Mouse (Mus musculus) heart, embryonic 10.5 days (tissue): ENCODE data around the gene Ift122. TPM values are rescaled to one million over a fixed set of nuclear protein-coding genes. Genes with fewer than 3 reads are reported as not detected.

Source experiments
- DNase-seq: peaks from one replicate; pipeline ENCODE4 v3.0.0-alpha.2; 2017; ENCODE audit warnings: low spot score
- H3K27ac ChIP-seq: fragments of 300-500 bp; sonication (generic); 2 replicates; pipeline ENCODE4 v1.5.1; 2016; ENCODE audit warnings: mild to moderate bottlenecking
- H3K27me3 ChIP-seq: fragments of 300-500 bp; sonication (generic); 2 replicates; pipeline ENCODE4 v1.6.1; 2016; ENCODE audit warnings: mild to moderate bottlenecking; ENCODE audit not compliant: poor library complexity, insufficient read depth, severe bottlenecking
- H3K36me3 ChIP-seq: fragments of 300-500 bp; sonication (generic); 2 replicates; pipeline ENCODE4 v1.6.1; 2016; ENCODE audit warnings: mild to moderate bottlenecking, moderate library complexity
- H3K4me1 ChIP-seq: fragments of 300-500 bp; sonication (generic); 2 replicates; pipeline ENCODE4 v1.6.1; 2016; ENCODE audit warnings: mild to moderate bottlenecking
- H3K4me3 ChIP-seq: fragments of 300-500 bp; sonication (generic); 2 replicates; pipeline ENCODE4 v1.5.1; 2016; ENCODE audit warnings: mild to moderate bottlenecking, moderate library complexity
- H3K9me3 ChIP-seq: fragments of 300-500 bp; sonication (generic); 2 replicates; pipeline ENCODE4 v1.6.1; 2016; ENCODE audit warnings: mild to moderate bottlenecking, moderate library complexity
- WGBS: fragments of 180-500 bp; shearing (Covaris S2); methylation state at CpG from one replicate; pipeline ENCODE4 v1.1.7; 2016; 5-methylcytosine and 5-hydroxymethylcytosine counted together
- polyA plus RNA-seq: library from polyadenylated mRNA; unstranded; fragments of >200 nt; fragmentation: Nextera tagmentation; extraction: Ambion mirVana; gene quantifications from 2 replicates; pipeline ENCODE4 v1.2.1, GENCODE M21; 2016

The Ift122 gene
- polyA plus RNA-seq, 1 experiment from 2014 or later, result 27.0 TPM

DNA sequence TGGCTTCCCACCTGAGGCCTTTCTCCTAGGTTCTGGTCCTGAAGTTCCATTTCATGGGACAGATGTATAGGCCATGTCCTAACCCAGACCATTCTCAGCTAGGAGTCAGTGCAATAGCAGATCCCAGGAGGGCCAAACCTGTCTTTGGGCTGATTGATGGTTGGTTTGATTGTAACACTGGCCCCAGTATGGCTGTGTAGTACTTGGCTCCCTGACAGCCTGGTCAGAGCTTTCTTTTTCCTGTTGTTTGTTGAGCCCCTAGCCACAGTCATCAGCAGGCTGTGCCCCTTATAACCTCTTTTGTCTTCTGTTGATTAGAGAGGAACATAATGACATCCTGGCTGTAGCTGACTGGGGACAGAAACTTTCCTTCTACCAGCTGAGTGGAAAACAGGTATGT is 30.7 kb downstream of the Ift122 start:
- Histone ChIP-seq H3K4me1 (peaks cover 14% of the 10 kb centered on the region; the same call in 1 of the 2 replicates), H3K27ac (0 out of 2 replicates have a peak overlapping the region, but pooled peaks have one; percentile 6), H3K27me3 (no peaks in the 10 kb centered on the region), H3K36me3 (peaks cover 43% of the 10 kb centered on the region), H3K9me3 (no peaks in the 10 kb centered on the region), H3K4me3 (no peak overlapping the region)
- no peak for DNase-seq

DNA sequence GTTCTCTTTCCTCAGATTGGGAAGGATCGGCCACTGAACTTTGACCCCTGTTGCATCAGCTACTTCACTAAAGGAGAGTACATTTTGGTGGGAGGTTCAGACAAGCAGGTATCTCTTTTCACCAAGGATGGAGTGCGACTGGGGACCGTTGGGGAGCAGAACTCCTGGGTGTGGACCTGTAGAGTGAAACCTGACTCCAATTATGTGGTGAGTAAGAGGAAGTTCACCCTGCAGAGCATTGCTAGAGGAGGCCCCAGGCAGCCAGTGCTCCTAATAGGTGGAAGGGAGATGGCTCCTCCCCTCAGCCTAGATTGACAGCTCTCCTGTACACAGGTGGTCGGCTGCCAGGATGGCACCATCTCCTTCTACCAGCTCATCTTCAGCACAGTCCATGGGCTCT is 33.6 kb downstream of the Ift122 start:
- Histone ChIP-seq H3K27me3 (no peaks in the 10 kb centered on the region), H3K4me3 (no peak overlapping the region), H3K27ac (no peak overlapping the region), H3K9me3 (no peaks in the 10 kb centered on the region), H3K4me1 (peaks cover 18% of the 10 kb centered on the region), H3K36me3 (peaks cover 33% of the 10 kb centered on the region)
- WGBS, result 61% methylated on average over 4 of the region's 4 CpGs
- no peak for DNase-seq

DNA sequence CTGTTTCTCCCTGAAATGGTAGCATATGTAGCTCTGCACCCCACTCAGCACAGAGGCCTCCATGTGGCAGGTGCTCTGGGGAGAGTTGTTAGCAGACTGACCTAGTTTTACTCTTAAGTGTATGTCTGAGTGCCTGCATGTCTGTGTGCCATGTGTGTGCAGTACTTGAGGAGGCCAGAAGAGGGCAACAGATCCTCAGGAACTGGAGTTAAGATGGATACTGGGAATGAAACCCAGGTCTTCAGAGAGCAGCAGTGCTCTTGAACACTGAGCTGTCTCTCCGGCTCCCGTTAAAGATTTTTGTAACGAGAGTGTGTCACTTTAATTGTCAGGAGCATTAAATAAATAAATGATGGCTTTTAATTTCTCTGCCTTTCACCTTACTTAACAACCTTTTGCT is 35.0 kb downstream of the Ift122 start:
- no peak overlapping the region for H3K27ac ChIP-seq
- H3K9me3 ChIP-seq, result no peaks in the 10 kb centered on the region
- H3K4me1 ChIP-seq, result peaks cover 18% of the 10 kb centered on the region
- peaks cover 39% of the 10 kb centered on the region for H3K36me3 ChIP-seq
- no peak for DNase-seq
- WGBS, result 92% methylated on average over 3 of the region's 3 CpGs
- no peaks in the 10 kb centered on the region for H3K27me3 ChIP-seq
- no peak overlapping the region for H3K4me3 ChIP-seq

DNA sequence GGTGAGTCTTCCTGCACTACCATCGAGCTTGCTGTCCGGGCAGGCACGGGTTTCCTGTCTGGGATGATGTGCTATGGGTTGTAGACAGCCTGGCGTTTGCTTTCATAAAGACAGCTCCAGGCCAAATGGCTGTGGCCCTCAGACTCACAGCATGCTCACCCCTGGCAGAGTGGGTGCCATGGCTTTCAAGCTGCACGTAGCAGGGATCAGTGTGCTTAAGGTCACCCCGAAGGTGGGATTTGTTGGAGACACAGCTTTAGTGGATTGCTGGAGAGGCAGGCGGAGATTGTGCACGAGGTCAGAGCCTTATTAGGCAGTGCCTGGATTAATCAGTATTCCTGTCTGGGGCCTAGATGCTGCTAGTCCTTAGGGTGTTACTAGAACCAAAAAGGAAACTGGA is 37.3 kb downstream of the Ift122 start:
- DNase-seq, result no peak
- WGBS, result 68% methylated on average over 8 of the region's 8 CpGs
- Histone ChIP-seq H3K27me3 (no peaks in the 10 kb centered on the region), H3K9me3 (no peaks in the 10 kb centered on the region), H3K4me1 (peaks cover 18% of the 10 kb centered on the region), H3K4me3 (no peak overlapping the region), H3K36me3 (peaks cover 46% of the 10 kb centered on the region), H3K27ac (peak overlapping the region; percentile 73)

DNA sequence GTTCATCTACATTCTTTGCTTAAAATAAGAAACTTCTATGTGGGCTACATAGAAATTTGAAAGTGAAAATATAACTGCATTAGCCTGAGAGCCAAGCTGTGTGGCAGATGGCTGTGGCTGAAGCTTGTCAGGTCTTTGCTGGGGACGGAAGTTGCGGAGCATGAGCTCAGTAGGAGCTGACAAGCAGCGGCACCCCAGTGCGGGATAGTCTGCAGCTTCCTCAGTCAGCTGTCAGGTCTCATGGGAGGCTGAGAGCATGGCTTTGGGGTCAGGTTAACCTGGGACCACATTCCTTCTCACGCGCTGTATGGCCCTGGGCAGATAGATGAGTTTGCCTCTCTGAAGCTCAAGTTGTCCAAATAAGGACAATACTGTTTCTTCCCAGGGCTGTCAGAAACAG is 37.8 kb downstream of the Ift122 start:
- DNase-seq, result no peak
- H3K4me1 ChIP-seq, result peaks cover 18% of the 10 kb centered on the region
- no peaks in the 10 kb centered on the region for H3K9me3 ChIP-seq
- H3K27ac ChIP-seq, result peak overlapping the region; percentile 73
- no peak overlapping the region for H3K4me3 ChIP-seq
- H3K27me3 ChIP-seq, result no peaks in the 10 kb centered on the region
- WGBS, result 51% methylated on average over 6 of the region's 6 CpGs
- H3K36me3 ChIP-seq, result peaks cover 42% of the 10 kb centered on the region

DNA sequence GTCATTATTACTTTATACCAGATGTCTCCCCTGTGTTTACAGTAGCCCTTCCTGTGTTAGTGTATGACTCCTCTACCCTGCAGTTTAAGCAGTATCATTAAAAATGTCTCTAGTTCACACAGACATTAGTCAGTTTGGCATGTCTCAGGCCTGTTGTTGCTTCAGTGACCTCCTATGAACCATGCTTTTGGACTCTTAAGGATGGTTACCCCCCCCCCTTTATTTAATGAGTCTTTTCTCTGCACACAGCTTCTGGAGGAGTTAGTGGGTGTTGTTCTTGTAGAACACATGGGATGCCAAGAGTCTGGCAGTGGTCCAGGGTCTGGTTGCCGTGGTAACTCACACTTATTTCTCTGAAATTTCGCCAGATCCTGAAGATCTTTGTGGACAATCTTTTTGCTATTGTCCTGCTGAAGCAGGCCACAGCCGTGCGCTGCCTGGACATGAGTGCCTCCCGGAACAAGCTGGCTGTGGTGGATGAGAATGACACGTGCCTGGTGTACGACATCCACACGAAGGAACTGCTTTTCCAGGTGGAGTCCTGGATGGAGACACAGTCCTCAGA is 38.3 kb downstream of the Ift122 start:
- H3K9me3 ChIP-seq, result no peaks in the 10 kb centered on the region
- H3K36me3 ChIP-seq, result peaks cover 40% of the 10 kb centered on the region
- H3K4me3 ChIP-seq, result no peak overlapping the region
- H3K4me1 ChIP-seq, result peaks cover 20% of the 10 kb centered on the region
- whole genome bisulfite sequencing, result 77% methylated on average over 8 of the region's 8 CpGs
- H3K27me3 ChIP-seq, result no peaks in the 10 kb centered on the region
- no peak for DNase-seq
- H3K27ac ChIP-seq, result peak overlapping the region; percentile 73; the same call in 1 of the 2 replicates

DNA sequence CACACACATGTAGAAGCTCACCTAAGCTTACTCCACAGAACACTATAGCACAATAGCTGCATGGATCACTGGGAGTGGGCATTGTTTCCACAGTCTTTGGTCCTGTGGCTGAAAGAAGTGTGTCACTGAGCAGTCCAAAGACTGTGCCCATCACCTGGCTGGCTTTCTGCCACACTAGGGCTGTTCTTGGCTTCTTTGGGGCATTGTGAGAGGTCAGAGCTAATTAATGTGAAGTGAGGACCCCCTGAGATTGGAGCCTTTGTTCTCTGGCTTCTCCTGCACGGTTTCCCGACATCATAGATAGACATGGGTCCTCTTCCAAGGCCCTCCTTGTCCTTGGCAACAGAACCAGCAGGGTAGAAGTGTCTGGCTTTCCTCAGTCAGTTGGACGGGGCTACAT is 39.1 kb downstream of the Ift122 start:
- DNase-seq, result no peak
- H3K36me3 ChIP-seq, result peaks cover 32% of the 10 kb centered on the region
- no peak overlapping the region for H3K4me3 ChIP-seq
- WGBS, result 70% methylated on average over 3 of the region's 3 CpGs
- H3K4me1 ChIP-seq, result peaks cover 28% of the 10 kb centered on the region
- no peak overlapping the region; the same call in 1 of the 2 replicates for H3K27ac ChIP-seq
- no peaks in the 10 kb centered on the region for H3K9me3 ChIP-seq
- H3K27me3 ChIP-seq, result no peaks in the 10 kb centered on the region

DNA sequence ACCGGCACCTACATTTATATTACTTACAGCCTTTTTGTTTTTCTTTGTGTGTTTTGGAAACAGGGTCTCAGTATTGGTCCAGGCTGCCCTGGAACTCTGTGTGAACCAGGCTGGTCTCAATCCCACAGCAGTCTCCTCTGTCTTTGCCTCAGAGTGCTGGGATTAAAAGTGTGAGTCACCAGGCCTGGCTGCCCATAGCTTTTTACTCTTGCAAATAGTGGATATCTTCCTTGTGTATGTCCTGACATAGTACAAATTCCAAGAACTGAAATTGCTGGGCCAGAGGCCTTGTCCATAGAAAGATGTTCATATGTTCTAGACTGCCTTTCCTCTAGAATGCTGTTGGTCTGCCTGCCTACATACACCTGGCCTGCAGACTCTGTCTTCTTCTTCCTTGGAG is 43.1 kb downstream of the Ift122 start:
- WGBS, result 84% methylated on average over 1 of the region's 1 CpGs
- H3K27me3 ChIP-seq, result no peaks in the 10 kb centered on the region

DNA sequence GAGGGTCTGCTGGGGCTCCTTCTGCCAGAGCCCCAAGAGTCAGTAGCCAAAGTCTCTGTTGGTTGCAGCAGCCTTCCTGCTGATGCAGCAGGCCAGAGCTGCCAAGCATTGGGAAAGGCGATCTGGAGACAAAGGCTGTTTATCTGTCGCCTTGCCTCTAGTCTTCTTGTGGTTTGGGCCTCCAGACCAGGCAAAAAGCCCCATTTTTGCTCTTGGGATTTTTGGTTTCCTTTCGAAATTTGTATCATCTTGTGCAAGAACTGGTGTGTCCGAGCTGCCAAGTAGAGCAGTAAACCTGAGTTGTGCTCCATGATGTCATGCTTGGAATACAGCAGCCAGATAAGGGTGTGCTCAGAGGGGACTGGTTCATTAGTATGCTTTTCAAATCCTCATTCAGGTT is 43.8 kb downstream of the Ift122 start:
- H3K9me3 ChIP-seq, result no peaks in the 10 kb centered on the region
- no peak overlapping the region for H3K4me3 ChIP-seq
- H3K27ac ChIP-seq, result peak overlapping the region; percentile 9
- H3K4me1 ChIP-seq, result peaks cover 46% of the 10 kb centered on the region
- H3K27me3 ChIP-seq, result no peaks in the 10 kb centered on the region
- 55% methylated on average over 4 of the region's 4 CpGs for WGBS
- H3K36me3 ChIP-seq, result peaks cover 22% of the 10 kb centered on the region
- no peak for DNase-seq

More for the DNA sequence above, 43.1 kb downstream of the Ift122 start:
- Histone ChIP-seq H3K36me3 (peaks cover 22% of the 10 kb centered on the region), H3K4me1 (peaks cover 42% of the 10 kb centered on the region), H3K4me3 (no peak overlapping the region), H3K27ac (no peak overlapping the region), H3K9me3 (no peaks in the 10 kb centered on the region)
- no peak for DNase-seq

DNA sequence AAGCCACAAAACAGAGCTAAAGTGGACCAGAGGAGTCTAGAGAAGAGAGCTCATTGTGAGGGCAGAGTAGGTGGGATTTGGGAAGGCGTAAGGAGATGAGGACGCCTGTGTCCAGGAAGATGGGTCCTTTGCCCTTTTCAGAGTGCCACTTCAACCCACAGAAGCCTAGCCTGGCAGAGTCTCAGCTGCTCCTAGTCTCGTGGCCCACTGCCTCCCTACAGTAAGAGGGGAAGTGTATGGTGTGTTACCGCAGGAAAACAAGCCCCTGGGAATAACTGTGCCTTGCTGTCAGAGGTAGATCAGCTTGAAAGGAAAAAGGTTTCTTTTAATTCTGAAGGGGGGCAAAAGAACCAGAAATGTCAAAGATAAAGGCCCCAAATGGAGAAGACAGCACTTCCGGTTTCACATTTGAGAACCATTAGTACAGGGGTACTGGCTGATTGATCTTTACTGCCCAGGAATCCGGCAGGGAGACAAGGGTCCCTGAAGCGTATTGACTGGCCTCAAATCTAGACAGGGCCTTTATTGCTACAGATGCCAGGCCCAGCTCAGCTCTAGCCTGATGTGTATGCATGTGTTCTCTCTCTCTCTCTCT is 44.8 kb downstream of the Ift122 start:
- peak overlapping the region; percentile 52; the same call in 1 of the 2 replicates for H3K27ac ChIP-seq
- peaks cover 47% of the 10 kb centered on the region for H3K4me1 ChIP-seq
- H3K27me3 ChIP-seq, result no peaks in the 10 kb centered on the region
- 75% methylated on average over 7 of the region's 7 CpGs for WGBS
- H3K4me3 ChIP-seq, result no peak overlapping the region
- H3K36me3 ChIP-seq, result peaks cover 18% of the 10 kb centered on the region; the same call in 1 of the 2 replicates
- no peaks in the 10 kb centered on the region for H3K9me3 ChIP-seq
- DNase-seq, result no peak

DNA sequence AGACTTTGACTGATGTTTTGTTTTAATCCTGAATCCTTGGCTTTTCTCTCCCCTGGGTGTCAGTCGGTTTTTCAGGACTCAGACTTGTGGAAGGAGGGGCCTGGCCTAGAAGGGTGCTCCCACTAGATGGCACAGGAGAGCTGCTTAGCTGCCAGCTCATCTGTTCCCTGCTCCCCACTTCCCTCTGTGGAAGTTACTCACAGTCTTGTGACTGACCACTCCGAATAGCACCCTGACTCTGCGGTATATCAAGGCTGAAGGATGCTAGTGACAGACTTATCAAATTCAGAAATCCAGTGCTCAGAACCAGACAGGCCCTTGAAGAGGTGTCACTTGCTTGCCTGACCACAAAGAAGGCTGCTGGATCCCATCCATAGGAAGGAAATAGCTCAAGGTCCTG is 47.8 kb downstream of the Ift122 start:
- no peak overlapping the region for H3K4me3 ChIP-seq
- H3K36me3 ChIP-seq, result peaks cover 7% of the 10 kb centered on the region; the same call in 1 of the 2 replicates
- H3K27me3 ChIP-seq, result no peaks in the 10 kb centered on the region
- H3K4me1 ChIP-seq, result peaks cover 53% of the 10 kb centered on the region
- 7% methylated on average over 3 of the region's 3 CpGs for WGBS
- peak overlapping the region; percentile 14; the same call in 1 of the 2 replicates for H3K27ac ChIP-seq
- H3K9me3 ChIP-seq, result no peaks in the 10 kb centered on the region
- no peak for DNase-seq

DNA sequence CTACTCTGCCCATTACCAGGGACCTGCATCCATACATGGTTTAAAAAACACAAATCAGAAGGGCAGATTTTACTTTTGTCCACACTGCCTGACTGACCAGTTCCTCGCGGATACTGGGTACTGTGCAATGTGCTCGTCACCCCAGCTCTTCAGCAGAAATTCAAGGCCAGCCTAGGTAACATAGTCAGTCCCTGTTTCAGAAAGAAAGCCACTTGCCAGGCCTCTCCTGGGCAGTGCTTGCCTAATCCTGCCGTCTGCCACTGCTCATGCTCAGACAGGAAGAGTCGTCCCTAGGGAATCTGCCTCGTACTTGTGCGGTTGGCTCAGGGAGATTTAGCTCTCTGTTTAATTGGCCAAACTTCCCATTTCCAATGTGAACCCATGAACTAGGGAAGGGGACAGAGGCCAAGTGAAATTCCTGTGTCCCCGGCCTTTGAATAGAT is 48.2 kb downstream of the Ift122 start:
- 70% methylated on average over 8 of the region's 8 CpGs for WGBS
- Histone ChIP-seq H3K36me3 (peaks cover 9% of the 10 kb centered on the region; the same call in 1 of the 2 replicates), H3K9me3 (no peaks in the 10 kb centered on the region), H3K4me3 (no peak overlapping the region), H3K27ac (peak overlapping the region; percentile 14; the same call in 1 of the 2 replicates), H3K27me3 (no peaks in the 10 kb centered on the region), H3K4me1 (peaks cover 53% of the 10 kb centered on the region)
- no peak for DNase-seq

DNA sequence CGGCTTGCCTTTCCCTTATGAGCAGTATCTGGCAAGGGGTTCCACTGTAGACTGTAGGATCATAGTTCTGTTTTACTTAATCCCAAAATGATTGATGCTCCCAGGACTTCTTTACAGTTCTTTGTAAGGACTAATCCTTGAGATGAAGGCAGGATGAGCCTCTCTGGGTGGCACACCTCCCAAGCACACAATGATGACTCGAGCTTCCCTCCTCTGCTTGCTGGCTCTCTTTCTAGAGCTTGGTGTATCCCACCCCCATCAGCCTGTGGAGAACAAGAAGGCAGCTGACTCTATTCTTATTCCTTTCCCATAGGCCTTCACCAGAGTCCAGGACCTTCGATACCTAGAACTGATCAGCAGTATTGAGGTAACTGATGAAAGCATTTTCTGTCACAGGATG is 49.3 kb downstream of the Ift122 start:
- Histone ChIP-seq H3K4me3 (no peak overlapping the region), H3K27me3 (no peaks in the 10 kb centered on the region), H3K9me3 (no peaks in the 10 kb centered on the region), H3K36me3 (peaks cover 18% of the 10 kb centered on the region; the same call in 1 of the 2 replicates), H3K4me1 (peaks cover 49% of the 10 kb centered on the region), H3K27ac (peak overlapping the region; percentile 14; the same call in 1 of the 2 replicates)
- DNase-seq, result no peak
- WGBS, result 81% methylated on average over 3 of the region's 3 CpGs
